Mouse (Mus musculus): ENCODE measurements around the gene Zfyve27.

DNA sequence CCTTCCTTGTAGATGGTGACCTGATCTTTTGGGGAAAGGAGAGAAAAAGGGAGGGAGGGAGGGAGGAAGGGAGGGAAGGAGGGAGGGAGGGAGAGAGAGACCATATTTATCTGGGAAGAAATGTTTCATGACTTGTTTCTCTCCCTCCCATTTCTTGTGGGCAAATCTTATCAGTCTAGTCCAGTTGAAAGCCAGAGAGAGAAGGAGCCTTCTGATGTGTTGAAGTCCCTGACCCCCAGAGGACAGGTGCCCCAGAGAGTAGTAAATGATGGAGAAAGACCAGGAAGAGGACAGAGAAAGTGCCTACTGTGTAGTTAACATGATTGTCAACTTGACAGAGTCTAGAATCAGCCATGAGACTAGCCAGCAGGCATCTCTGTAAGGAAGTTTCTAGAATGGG lies 28.7 kb upstream of the Zfyve27 start:
- TF ChIP-seq POLR2A (IDR thresholded peaks at IDR 0.05; ENCODE audit: borderline replicate concordance, control insufficient read depth, low read depth, low read length) (no peak), CTCF (IDR thresholded peaks at IDR 0.05; ENCODE audit: control insufficient read depth, insufficient read depth, low read length) (no peak)
